Mouse (Mus musculus) MEL (cell line): ENCODE results near the gene Ctdspl.

Experiments used
- CHD2 ChIP-seq: IDR thresholded peaks from 2 replicates; pipeline ENCODE4 v1.6.1; 2011; ENCODE audit warnings: low read length, improper control_type of control experiment
- CTCF ChIP-seq, 3 experiments: IDR thresholded peaks in 2 of 3; conservative IDR thresholded peaks in 1 of 3; 2 replicates each; pipeline ENCODE4 v1.5.1; 2011 to 2012; ENCODE audit warnings: low read length in 3 of 3, low read depth in 2 of 3, mild to moderate bottlenecking in 2 of 3, improper control_type of control experiment in 1 of 3, inconsistent platforms in 1 of 3, mixed read lengths in 1 of 3, moderate library complexity in 1 of 3; ENCODE audit not compliant: control insufficient read depth in 1 of 3, insufficient read depth in 1 of 3, poor library complexity in 1 of 3, severe bottlenecking in 1 of 3
- E2F4 ChIP-seq: IDR thresholded peaks from 2 replicates; pipeline ENCODE4 v1.6.1; 2011; ENCODE audit warnings: low read depth, low read length, improper control_type of control experiment, borderline replicate concordance
- MAX ChIP-seq: IDR thresholded peaks from 2 replicates; pipeline ENCODE4 v1.6.1; 2011; ENCODE audit warnings: low read length, improper control_type of control experiment
- POLR2A ChIP-seq, 2 experiments: IDR thresholded peaks; 2 replicates each; pipeline ENCODE4 v1.6.1; 2011 to 2012; ENCODE audit warnings: low read length in 2 of 2, mild to moderate bottlenecking in 2 of 2, control low read depth in 1 of 2, improper control_type of control experiment in 1 of 2, low read depth in 1 of 2, moderate library complexity in 1 of 2; ENCODE audit not compliant: control insufficient read depth in 1 of 2, insufficient read depth in 1 of 2, poor library complexity in 1 of 2
- ZKSCAN1 ChIP-seq: IDR thresholded peaks from 2 replicates; pipeline ENCODE4 v1.6.1; 2012; ENCODE audit warnings: low read depth, mild to moderate bottlenecking, inconsistent platforms, low read length, improper control_type of control experiment, moderate library complexity
- ZNF384 ChIP-seq: IDR thresholded peaks from 2 replicates; pipeline ENCODE4 v1.6.1; 2012; ENCODE audit warnings: low read depth, mild to moderate bottlenecking, inconsistent platforms, low read length, improper control_type of control experiment

DNA sequence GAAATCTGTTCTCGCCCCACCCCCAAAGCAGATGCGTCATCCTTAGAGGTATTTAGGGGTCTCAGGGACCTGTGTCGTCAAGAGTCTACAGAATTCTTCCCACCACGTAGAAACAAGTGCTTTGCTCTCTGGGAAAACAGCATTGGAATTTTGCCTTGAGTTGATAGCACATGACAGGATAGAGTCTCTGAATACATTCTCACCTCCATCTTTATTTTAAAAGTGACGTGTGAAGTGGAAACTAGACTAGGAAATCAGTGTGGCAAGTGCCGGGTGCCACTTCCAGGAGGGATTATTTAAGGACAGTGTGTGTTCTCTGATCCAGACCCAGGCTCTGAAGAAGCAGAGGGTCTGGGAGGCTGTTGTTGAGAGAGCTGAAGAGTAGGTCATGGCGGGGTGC lies 64.2 kb downstream of the Ctdspl start:
- TF ChIP-seq ZKSCAN1 (no peak), CHD2 (no peak), CTCF (IDR thresholded peaks at IDR 0.05 in 2 of 3, conservative IDR thresholded peaks at IDR 0.05 in 1 of 3; ENCODE audit: control insufficient read depth in 1 of 3, insufficient read depth in 1 of 3, low read depth in 2 of 3, low read length in 3 of 3, poor library complexity in 1 of 3, severe bottlenecking in 1 of 3) (no peak), E2F4 (no peak), ZNF384 (no peak), POLR2A (IDR thresholded peaks at IDR 0.05; ENCODE audit: control insufficient read depth in 1 of 2, insufficient read depth in 1 of 2, low read depth in 1 of 2, low read length in 2 of 2, poor library complexity in 1 of 2) (no peak), MAX (no peak)
